Mouse (Mus musculus) midbrain, postnatal 0 days (tissue): ENCODE measurements at regions not wholly inside any gene's neighbourhood (a gene's known extent, or its start where the extent isn't known, plus 50 kb on each side); places are given as distances from the start of the nearest gene placed in this dataset.

Experiments used
- ATAC-seq: fragments of 200-750 bp; cut with Nextera tagmentation; 2 replicates; pipeline ENCODE4 v1.8.0; 2017; ENCODE audit warnings: moderate number of reproducible peaks, mild to moderate bottlenecking, moderate TSS enrichment, moderate library complexity; ENCODE audit not compliant: low FRiP score
- DNase-seq: peaks from one replicate; pipeline ENCODE4 v3.0.0-alpha.2; 2015; ENCODE audit warnings: low spot score
- H3K27ac ChIP-seq: fragments of 300-500 bp; sonication (generic); 2 replicates; pipeline ENCODE4 v1.5.1; 2014; ENCODE audit warnings: low read depth, mild to moderate bottlenecking, low read length, mixed read lengths
- H3K27me3 ChIP-seq: fragments of 300-500 bp; sonication (generic); 2 replicates; pipeline ENCODE4 v1.6.1; 2014; ENCODE audit warnings: low read length, control low read depth, mixed read lengths; ENCODE audit not compliant: insufficient read depth
- H3K36me3 ChIP-seq: fragments of 300-500 bp; sonication (generic); 2 replicates; pipeline ENCODE4 v1.6.1; 2014; ENCODE audit warnings: low read length, control low read depth, mixed read lengths; ENCODE audit not compliant: insufficient read depth
- H3K4me1 ChIP-seq: fragments of 300-500 bp; sonication (generic); 2 replicates; pipeline ENCODE4 v1.6.1; 2014; ENCODE audit warnings: mild to moderate bottlenecking, control low read depth, antibody characterized with exemption, low read length, mixed read lengths; ENCODE audit not compliant: insufficient read depth
- H3K4me2 ChIP-seq: fragments of 300-500 bp; sonication (generic); 2 replicates; pipeline ENCODE4 v1.6.1; 2014; ENCODE audit warnings: low read depth, mild to moderate bottlenecking, low read length, mixed read lengths; ENCODE audit not compliant: poor library complexity, severe bottlenecking
- H3K4me3 ChIP-seq: fragments of 300-500 bp; sonication (generic); 2 replicates; pipeline ENCODE4 v1.5.1; 2014; ENCODE audit warnings: low read depth, mild to moderate bottlenecking, low read length, moderate library complexity
- H3K9ac ChIP-seq: fragments of 300-500 bp; sonication (generic); replicated peaks from 2 replicates; pipeline ENCODE4 v1.6.1; 2014; ENCODE audit warnings: mild to moderate bottlenecking, low read length, moderate library complexity, mixed read lengths; ENCODE audit not compliant: poor library complexity, severe bottlenecking
- H3K9me3 ChIP-seq: fragments of 300-500 bp; sonication (generic); 2 replicates; pipeline ENCODE4 v1.6.1; 2016; ENCODE audit warnings: low read length, control low read depth
- CTCF ChIP-seq: IDR thresholded peaks from 2 replicates; pipeline ENCODE4 v1.5.1; 2016; ENCODE audit warnings: antibody characterized with exemption, mild to moderate bottlenecking
- WGBS: fragments of 180-500 bp; shearing (Covaris S2); extraction: QIAGEN DNeasy Blood & Tissue Kit; methylation state at CpG from one replicate; pipeline ENCODE4 v1.1.7; 2014; 5-methylcytosine and 5-hydroxymethylcytosine counted together

- H3K36me3 ChIP-seq: no peaks in the 10 kb centered on the region
- H3K4me3 ChIP-seq: no peak overlapping the region
- H3K27ac ChIP-seq: no peak overlapping the region
- no peak overlapping the region for H3K9ac ChIP-seq
- no peak for TF ChIP-seq CTCF
- DNase-seq: no peak
- ATAC-seq: no peak
- no peaks in the 10 kb centered on the region for H3K27me3 ChIP-seq
- H3K4me1 ChIP-seq: no peaks in the 10 kb centered on the region
- H3K9me3 ChIP-seq: no peaks in the 10 kb centered on the region
- 70% methylated on average over 11 of the region's 11 CpGs for WGBS
- no peak overlapping the region for H3K4me2 ChIP-seq
These were observed 110.2 kb downstream of the Rybp start for GRCm38 (mm10) chr6:100176914-100177560.

DNA sequence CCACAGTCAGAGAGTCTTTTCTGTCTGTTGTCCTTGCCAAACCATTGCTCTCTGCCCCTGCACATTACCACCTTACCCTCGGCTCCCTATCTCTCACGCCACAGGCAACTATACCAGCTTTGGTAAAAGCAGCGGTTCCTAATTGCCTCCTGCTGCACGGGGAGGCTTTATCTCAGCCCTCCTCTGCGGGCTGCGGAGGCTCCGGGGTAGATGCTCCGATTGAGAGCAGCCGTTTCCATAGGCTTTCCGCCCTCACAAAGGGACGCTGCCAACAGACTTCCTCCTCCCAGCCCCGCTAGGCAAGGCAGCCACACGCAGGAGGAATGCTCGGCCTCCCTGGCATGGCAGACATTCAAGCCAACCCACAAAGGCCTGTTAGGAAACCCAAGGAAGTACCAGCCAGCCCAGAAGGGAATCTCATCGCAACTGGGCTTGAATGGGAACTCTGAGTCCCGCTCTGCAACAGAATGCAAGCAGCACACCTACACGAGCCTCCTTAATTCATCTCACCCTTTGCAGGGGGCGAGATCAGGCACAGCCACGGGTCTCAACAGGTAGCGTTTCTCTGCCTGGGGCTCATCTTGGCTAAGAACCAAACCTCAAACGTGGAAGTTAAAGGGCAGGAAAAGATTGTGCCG lies 116.5 kb downstream of the Rybp start:
- Histone ChIP-seq H3K4me1 (peaks cover 8% of the 10 kb centered on the region), H3K36me3 (no peaks in the 10 kb centered on the region), H3K27me3 (peaks cover 4% of the 10 kb centered on the region; the same call in 1 of the 2 replicates), H3K27ac (no peak overlapping the region), H3K4me3 (no peak overlapping the region), H3K9me3 (no peaks in the 10 kb centered on the region), H3K9ac (no peak overlapping the region), H3K4me2 (no peak overlapping the region)
- ATAC-seq (no peak), DNase-seq (peak; percentile 52)
- TF ChIP-seq CTCF: no peak
- WGBS: 10% methylated on average over 22 of the region's 22 CpGs

GRCm38 (mm10) chr6:100167321-100167720 lies 120.0 kb downstream of the Rybp start:
- peaks cover 18% of the 10 kb centered on the region for H3K4me1 ChIP-seq
- whole genome bisulfite sequencing: 78% methylated on average over 5 of the region's 5 CpGs
- H3K27ac ChIP-seq: no peak overlapping the region
- H3K4me2 ChIP-seq: no peak overlapping the region
- H3K9ac ChIP-seq: no peak overlapping the region
- H3K9me3 ChIP-seq: no peaks in the 10 kb centered on the region
- H3K36me3 ChIP-seq: no peaks in the 10 kb centered on the region
- no peak overlapping the region for H3K4me3 ChIP-seq
- peaks cover 4% of the 10 kb centered on the region; the same call in 1 of the 2 replicates for H3K27me3 ChIP-seq
- ATAC-seq (no peak), DNase-seq (no peak)
- no peak for TF ChIP-seq CTCF

- H3K27me3 ChIP-seq: peaks cover 4% of the 10 kb centered on the region; the same call in 1 of the 2 replicates
- no peak overlapping the region for H3K9ac ChIP-seq
- WGBS: 87% methylated on average over 3 of the region's 3 CpGs
- no peak overlapping the region for H3K27ac ChIP-seq
- no peaks in the 10 kb centered on the region for H3K9me3 ChIP-seq
- no peak overlapping the region for H3K4me2 ChIP-seq
- peaks cover 11% of the 10 kb centered on the region; the same call in 1 of the 2 replicates for H3K4me1 ChIP-seq
- DNase-seq (no peak), ATAC-seq (no peak)
- no peak for TF ChIP-seq CTCF
- no peak overlapping the region for H3K4me3 ChIP-seq
- no peaks in the 10 kb centered on the region for H3K36me3 ChIP-seq
These were observed 121.5 kb downstream of the Rybp start for GRCm38 (mm10) chr6:100165746-100166145.

GRCm38 (mm10) chr6:100164162-100164561 lies 123.1 kb downstream of the Rybp start:
- DNase-seq (no peak), ATAC-seq (no peak)
- Histone ChIP-seq H3K27me3 (peaks cover 4% of the 10 kb centered on the region; the same call in 1 of the 2 replicates), H3K36me3 (no peaks in the 10 kb centered on the region), H3K4me3 (no peak overlapping the region), H3K4me1 (peaks cover 11% of the 10 kb centered on the region; the same call in 1 of the 2 replicates), H3K9me3 (no peaks in the 10 kb centered on the region), H3K27ac (no peak overlapping the region), H3K4me2 (no peak overlapping the region), H3K9ac (no peak overlapping the region)
- TF ChIP-seq CTCF: no peak
- 47% methylated on average over 4 of the region's 4 CpGs for WGBS

DNA sequence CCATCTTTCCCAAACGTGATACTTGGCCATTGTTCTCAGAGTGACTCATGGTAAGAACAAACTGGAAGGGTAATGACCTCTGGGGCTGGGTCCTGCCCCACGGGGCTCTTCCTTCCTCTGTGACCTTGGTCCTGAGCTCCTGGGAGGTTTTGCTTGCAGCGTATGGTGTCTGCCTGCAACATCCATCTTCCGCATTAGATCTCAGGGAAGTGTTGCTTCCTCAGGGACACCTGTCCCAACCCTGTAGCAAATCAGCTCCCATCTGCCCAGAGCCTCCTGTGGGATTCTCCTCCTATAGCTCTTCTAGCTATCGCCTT lies 123.5 kb downstream of the Rybp start:
- ATAC-seq (no peak), DNase-seq (no peak)
- H3K4me1 ChIP-seq: peaks cover 11% of the 10 kb centered on the region; the same call in 1 of the 2 replicates
- H3K36me3 ChIP-seq: no peaks in the 10 kb centered on the region
- peaks cover 4% of the 10 kb centered on the region; the same call in 1 of the 2 replicates for H3K27me3 ChIP-seq
- no peak overlapping the region for H3K9ac ChIP-seq
- no peak overlapping the region for H3K4me2 ChIP-seq
- TF ChIP-seq CTCF: no peak
- WGBS: 63% methylated on average over 5 of the region's 5 CpGs
- no peak overlapping the region for H3K4me3 ChIP-seq
- H3K9me3 ChIP-seq: no peaks in the 10 kb centered on the region
- no peak overlapping the region for H3K27ac ChIP-seq
